Mouse (Mus musculus): ENCODE measurements around the gene Pop7. TPM values are rescaled to one million over a fixed set of nuclear protein-coding genes. Genes with fewer than 3 reads are reported as not detected.

Pop7 gene
- polyA plus RNA-seq, 1 experiment, result 63.3 TPM

DNA sequence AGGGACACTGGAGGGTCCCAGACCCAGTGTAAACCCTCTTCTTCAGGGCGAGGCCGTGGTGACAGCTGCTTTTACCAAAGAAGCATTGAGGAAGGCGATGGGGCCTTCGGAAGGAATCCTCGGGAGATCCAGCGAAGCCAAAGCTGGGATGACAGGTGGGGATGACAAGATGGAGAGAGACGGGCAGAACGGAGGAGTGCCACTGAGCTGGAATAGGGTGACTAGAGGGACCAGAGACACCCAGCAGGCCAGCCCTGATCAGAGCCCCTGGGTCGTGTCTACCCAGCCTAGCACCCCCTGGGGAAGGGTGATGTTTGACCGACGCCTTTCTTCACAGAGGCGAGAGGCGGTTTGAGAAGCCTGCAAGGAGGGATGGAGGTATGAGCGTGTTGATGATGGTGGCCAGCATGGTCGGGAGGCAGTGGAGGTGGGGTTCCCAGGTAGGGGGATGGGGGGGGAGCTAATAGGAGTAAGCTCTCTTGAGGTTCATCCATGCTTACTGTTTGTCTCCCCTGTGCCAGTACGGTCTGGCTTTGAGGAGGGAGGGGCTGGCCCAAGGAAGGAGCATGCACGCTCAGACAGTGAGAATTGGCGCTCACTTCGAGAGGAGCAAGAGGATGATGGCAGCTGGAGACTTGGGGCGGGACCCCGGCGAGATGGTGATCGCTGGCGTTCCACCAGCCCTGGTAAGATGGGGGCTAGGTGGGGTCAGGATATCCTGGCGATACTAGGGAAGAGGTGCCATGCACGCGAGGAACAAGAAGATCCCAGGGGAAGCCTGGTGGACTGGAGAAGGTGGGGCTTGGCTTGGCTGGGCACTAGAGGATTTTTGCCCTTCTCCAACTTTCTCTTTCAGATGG, 17.6 kb upstream of the Pop7 start:
- no peak for TF ChIP-seq GATA1 (IDR thresholded peaks at IDR 0.05; ENCODE audit: low read length)

- TF ChIP-seq GATA1 (IDR thresholded peaks at IDR 0.05; ENCODE audit: low read length), result no peak
Measured at GRCm38 (mm10) chr5:137518436-137518835, 16.1 kb upstream of the Pop7 start, which contains the start of gene Gigyf1. Gene Gigyf1, plus strand, starts transcription at chr5:137518548.

GRCm38 (mm10) chr5:137514811-137515210, 12.5 kb upstream of the Pop7 start:
- TF ChIP-seq GATA1 (IDR thresholded peaks at IDR 0.05; ENCODE audit: low read length), result no peak

GRCm38 (mm10) chr5:137513951-137514721, 11.8 kb upstream of the Pop7 start:
- TF ChIP-seq GATA1 (IDR thresholded peaks at IDR 0.05; ENCODE audit: low read length), result no peak

- TF ChIP-seq GATA1 (IDR thresholded peaks at IDR 0.05; ENCODE audit: low read length), result no peak
Measured at GRCm38 (mm10) chr5:137512847-137513794, 10.8 kb upstream of the Pop7 start.

- TF ChIP-seq GATA1 (IDR thresholded peaks at IDR 0.05; ENCODE audit: low read length), result no peak
Measured at GRCm38 (mm10) chr5:137511706-137512105, 9.4 kb upstream of the Pop7 start.

DNA sequence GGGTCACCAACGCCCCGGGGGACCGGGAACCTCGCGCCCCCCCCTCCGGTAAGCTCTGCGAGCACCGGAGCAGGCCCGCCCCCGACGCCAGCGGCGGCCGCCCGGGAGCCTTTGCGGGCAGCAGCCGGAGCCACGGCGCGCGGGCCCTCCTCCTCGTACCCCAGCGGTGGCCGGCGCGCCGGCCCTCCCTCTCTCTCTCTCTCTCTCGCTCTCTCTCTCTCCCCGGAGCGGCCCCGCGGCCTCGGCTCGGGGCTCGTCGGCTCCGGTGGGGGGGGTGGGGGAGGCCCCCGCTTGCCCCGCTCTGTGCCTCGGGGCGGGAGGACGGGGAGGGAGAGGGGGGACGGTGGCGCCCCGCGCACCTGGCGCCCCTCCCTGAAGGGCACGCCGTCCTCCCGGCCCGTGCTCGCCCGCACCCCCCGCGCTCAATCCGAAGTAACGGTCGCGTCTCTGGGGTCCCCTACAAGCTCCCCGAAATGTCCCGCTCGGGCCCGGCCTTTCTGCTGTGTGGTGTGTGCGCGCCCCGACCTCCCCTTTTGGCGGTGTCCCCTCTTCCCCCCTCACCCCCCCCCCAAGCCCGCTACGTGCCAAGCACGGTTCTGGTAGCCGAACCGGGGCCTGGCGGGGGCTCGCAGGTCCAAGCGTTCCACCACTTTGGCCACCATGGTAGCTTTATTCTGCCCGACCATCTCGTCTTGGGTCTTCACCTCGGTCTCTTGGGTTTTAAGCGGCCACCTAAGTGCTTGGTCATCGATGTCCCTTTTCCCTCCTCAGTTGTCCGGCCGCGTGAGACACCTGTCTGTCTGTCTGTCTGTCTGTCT, 8.5 kb upstream of the Pop7 start:
- TF ChIP-seq GATA1 (IDR thresholded peaks at IDR 0.05; ENCODE audit: low read length), result no peak

DNA sequence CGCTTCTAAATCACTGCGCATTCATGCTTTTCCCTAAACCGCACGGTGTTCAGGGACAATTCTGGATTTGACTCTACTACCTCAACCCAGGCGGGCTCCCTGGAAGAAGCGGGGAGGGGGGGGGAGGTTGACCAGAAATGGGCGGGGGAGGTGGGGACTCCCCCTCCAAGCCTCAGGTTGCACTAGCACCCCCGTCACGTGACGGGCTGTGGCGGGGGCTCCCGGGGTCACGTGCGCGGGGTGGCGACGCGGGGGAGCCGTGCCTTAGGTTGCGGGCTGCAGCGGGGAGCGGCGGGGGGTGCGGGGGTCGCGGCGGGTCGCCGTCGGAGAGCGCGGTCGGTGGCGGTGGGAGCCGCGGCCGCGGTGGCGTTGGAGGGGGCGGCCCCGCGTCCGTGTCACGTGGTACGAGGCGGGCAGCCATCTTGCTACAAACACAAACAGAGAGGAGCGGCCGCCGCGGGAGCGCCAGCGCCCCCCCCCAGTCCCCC, 7.7 kb upstream of the Pop7 start:
- TF ChIP-seq GATA1 (IDR thresholded peaks at IDR 0.05; ENCODE audit: low read length), result no peak

GRCm38 (mm10) chr5:137504041-137504440, 1.7 kb upstream of the Pop7 start:
- TF ChIP-seq GATA1 (IDR thresholded peaks at IDR 0.05; ENCODE audit: low read length), result no peak

GRCm38 (mm10) chr5:137502667-137503110, 371 bp upstream of the Pop7 start:
- TF ChIP-seq GATA1 (IDR thresholded peaks at IDR 0.05; ENCODE audit: low read length), result no peak

- TF ChIP-seq GATA1 (IDR thresholded peaks at IDR 0.05; ENCODE audit: low read length), result no peak
Measured at GRCm38 (mm10) chr5:137500186-137500585, 2.1 kb downstream of the Pop7 start.

DNA sequence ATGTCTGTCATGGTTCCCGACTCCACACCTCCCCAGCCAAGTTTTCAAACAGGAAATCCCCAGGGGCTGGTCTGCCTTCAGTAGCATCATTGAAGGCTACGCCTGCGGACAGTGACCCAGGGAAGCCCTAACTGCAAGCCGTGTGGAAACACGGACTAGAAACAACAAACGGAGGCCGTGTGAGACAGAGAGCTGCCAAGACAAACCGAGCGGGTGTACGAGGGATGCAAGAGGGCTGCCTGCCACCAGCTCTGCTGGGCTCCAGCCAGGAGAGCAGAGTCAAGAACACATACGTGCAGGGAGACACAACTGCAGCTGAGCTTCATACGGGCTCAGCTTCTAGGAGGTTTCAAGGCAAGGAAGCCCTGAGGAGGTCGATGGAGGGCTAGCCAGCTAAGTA, 8.5 kb downstream of the Pop7 start:
- TF ChIP-seq GATA1 (IDR thresholded peaks at IDR 0.05; ENCODE audit: low read length), result no peak

DNA sequence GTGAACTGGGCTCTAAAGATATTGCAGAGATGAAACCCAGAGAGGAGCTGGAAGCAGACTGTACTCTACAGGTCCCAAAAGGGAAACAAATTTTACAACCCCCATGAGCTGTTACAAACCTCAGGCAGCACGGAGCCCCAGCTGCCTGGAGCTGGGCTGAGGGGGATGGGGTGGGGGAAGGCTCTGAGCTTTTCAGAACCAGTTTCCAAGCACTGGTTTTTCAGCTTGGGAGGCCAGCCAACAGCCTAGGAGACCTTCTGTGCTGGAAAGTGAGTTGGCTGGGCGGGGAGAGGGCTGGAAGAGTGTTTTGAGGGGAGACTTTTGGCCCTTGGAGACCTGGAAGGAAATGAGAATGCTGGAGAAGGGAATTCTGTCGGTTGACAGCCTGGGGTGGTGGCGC, 10.8 kb downstream of the Pop7 start:
- no peak for TF ChIP-seq GATA1 (IDR thresholded peaks at IDR 0.05; ENCODE audit: low read length)

DNA sequence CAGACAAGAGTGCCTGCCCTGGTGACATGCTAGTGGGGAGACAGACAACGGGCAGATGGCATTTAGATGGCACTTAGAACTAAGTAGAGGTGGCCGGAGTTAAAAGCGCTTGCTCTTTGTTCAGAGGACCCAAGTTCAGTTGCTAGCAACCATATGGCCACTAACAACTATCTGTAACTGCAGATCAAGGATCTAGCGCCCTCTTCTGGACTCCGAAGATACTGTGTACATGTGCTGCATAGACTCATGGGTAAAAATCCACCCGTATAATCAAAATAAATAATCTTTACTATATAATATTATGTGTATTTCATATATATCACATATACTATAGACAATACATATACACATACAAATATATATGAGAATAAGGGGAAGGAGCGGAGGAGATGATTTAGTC, 14.7 kb downstream of the Pop7 start:
- TF ChIP-seq GATA1 (IDR thresholded peaks at IDR 0.05; ENCODE audit: low read length), result no peak

DNA sequence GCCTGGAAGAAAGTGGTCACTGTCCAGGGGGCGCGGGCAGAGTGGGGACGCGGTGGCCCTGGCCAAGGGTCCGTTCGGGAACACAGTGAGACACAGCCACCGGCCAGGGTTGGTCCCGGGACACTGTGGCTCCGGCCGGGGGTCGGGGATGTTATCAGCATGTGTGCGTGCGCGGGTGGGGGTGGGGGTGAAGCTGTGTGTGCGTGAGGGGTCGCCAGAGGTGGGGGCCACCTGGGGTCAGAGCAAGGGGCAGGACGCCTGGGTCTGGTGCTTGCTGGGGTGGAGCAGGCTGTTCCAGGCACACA, 16.5 kb downstream of the Pop7 start:
- no peak for TF ChIP-seq GATA1 (IDR thresholded peaks at IDR 0.05; ENCODE audit: low read length)

Data from G1E-ER4 (cell line).